Mouse (Mus musculus) spleen, adult 12 weeks (tissue): ENCODE results near the gene Lrch4.

Experiments used
- DNase-seq: peaks from one replicate; pipeline ENCODE4 v3.0.0; 2022; ENCODE audit warnings: low spot score

The Lrch4 gene

DNA sequence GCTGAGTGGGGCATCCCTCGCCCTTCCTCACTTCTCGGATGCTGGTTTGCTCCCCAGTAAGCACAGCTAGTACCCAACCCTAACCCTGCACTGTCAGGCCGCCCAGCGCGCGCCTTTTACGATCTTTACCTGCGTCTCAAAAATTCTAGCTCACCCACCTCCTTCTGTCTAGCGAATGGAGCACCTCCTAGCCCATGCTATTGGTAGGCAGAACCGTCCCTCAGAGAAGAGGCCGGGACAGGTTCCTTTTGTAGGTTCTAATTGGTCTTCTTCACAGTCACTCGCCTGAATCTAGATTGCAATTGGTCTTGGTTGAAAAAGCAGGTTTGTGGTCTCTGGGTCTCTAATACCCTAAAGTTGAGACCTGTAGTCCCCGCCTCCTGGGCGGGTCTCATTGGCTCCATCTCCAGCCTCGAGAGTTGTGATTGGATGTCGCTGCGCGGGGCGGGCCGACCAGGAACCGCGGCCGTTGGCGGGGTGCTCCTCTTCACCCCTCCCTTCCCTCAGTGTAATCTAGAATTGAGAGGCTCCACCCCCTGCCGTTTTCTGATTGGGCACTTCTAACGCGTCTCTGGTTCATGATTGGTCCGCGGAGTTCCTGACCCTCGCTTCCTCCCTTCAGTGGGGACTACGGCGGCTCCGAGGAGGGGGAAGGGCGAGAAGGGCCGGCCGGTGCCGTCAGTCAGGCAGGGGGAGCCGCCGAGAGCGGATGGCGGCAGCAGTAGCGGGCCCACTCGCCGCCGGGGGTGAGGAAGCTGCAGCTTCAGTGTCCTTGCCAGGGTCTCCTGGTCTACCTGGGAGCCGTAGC is at the start of gene Lrch4, which contains the start of the genes Fbxo24 and Gm20605:
Lrch4 (plus strand) TSS at position 624 of the 808 bp plus-strand sequence.
Fbxo24 (minus strand) TSS at position 505 of the 808 bp plus-strand sequence.
Gm20605 (plus strand) TSS at position 678 of the 808 bp plus-strand sequence.
- DNase-seq: peak; percentile 99

DNA sequence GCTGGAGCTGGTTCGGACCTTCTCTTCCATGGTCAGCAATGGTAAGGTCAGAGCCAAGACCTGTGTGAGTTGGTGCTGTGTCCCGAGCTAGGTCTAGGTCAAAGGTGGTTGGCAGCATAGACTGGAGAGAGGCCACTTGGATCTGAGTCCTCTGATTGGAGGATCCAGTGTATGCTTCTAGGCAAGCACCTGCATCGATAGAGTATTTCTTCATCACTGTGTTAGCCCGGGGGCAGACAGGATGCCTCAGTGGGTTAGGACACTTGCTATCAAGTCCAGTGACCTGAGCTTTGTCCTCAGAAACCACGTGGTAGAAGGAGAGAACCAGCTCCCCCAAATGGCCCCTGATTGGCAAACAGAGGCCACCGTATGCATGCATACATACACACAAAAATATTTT is 48.7 kb upstream of the Lrch4 start:
- no peak for DNase-seq

DNA sequence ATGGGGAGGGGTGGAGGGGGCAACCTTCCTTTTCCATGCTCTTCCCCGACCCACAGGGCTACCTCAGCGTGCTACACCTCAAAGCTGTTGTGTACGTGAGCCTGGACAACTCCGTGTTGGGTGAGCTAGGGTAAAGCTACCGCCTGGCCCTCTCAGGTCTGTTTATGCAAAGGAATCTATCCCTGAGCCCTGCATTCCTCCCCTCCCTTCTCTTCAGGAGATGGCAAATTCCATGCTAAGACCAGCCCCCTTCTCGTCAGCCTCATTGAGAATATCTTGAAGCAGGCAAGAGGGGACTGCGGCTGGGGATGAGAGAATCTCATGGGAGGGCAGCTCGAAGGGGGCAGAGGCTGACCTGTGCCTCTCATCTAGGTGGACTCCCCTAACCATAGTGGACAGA is 46.2 kb upstream of the Lrch4 start:
- DNase-seq: no peak

DNA sequence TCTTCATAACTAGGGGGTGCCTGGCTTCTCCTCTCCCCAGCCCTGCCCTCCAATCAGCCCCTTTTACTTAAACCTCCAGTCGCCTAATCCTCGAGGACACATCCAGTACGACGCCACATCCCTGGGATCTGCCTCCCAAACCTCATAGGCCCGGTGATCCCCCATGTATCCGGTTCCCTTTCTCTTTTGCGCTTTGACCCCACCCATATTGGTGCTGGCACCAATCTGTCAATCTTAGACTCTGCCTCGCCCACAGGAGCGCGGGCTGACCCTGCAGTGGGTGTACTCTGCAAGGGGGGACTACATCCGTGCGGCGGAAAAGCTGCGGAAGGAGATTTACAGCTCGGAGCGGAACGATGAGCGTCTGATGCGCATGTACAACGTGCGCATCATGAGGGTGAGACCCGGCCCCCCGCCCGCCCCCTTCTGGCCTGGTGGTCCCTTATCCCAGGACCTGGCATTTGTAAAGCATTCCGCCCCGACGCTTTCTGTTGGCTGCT is 45.2 kb upstream of the Lrch4 start:
- no peak for DNase-seq

DNA sequence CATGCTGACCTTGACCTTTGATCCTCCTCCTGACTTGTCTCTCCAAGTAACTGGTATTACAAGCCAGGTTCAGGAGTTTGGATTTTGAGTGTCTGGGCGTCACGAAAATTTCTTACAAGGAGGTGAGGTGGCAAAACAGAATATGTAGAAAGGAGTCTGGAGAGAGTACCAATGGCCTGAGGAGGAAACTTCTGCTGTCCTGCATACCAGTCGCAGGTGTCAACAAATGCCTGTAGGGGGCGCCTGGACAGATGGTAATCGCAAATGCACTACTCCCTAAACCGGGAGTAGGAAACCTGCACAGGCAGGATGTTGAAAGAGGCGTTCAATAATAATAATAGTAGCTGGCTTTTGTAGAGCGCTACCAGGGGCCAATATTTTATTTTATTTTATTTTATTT is 43.9 kb upstream of the Lrch4 start:
- peak; percentile 26 for DNase-seq

DNA sequence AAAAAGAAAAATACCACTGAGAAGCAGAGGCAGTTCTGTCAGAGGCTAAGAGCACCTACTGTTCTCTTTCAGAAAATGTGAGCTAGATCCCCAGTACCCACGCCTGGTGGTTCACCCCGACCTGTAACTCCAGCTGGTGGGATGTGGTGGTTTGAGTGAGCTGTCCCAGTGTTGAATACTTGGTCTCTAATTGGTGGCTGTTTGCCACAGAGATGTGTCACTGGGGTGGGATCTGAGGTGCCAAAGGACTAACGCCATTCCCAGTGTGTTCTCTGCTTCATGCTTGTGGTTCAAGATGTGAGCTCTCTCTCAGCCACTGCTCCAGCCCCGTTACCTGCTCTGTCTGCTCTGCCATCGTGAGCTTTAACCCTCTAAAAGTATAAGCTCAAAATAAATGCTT is 38.4 kb upstream of the Lrch4 start:
- no peak for DNase-seq

DNA sequence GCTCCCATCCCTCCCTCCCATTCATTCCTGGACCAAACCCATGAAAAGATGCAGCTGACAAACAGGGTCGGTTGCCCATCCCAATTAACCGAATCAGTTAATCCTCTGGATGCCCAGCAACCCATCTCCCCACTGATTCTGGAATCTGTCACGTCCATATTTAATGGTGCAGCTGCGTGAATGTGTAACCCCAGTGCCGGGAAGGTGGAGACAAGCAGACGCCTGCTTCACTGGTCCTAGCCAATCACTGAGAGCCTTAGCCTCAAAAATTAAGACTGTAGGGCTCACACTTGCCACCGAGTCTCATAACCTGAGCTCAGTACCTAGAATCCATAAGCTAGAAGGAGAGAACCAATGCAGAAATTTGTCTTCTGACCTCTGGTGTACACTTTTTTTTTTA is 33.0 kb upstream of the Lrch4 start:
- no peak for DNase-seq

DNA sequence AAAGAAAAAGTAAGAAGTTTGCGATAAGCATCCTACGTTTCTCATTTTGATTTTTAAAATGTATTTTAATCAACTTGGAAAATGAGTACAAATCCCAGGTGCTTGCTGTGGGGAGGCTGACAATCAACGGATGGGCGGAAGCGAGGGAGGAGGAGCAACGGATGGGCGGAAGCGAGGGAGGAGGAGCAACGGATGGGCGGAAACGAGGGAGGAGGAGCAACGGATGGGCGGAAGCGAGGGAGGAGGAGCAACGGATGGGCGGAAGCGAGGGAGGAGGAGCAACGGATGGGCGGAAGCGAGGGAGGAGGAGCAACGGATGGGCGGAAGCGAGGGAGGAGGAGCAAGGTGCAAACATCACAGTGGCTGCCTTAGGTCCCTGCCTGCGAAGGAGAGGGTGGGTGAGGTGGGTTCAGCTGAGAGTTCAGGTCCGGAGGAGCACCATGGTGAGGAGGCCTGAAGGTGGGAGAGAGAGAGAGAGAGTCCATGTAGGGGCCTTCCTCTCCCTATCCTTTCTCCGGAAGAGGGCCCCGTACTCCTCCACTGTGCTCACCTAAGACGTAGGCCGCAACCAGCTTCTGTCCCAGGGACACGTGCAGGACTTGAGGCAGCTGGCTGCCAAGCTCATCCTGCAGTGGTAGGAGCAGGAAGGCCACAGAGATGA is 32.2 kb upstream of the Lrch4 start:
- no peak for DNase-seq

DNA sequence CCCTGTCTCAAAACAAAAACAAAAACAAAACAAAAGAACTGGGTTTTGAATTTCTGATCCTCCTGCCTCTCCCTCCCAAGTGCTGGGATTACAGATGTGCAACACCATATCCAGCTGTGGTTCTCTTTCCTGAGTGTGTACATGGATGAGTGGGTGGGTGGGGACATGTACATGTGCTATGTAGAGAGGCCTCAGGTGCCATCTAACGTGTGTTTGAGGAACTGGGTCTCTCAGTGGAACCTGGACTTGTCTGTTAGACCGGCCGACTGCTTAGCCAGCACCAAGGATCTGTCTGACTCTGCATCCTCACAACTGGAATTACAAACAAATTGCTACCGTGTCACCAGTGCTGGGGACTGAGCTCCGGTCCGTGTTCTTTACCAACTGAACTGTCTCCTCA is 31.3 kb upstream of the Lrch4 start:
- DNase-seq: no peak

DNA sequence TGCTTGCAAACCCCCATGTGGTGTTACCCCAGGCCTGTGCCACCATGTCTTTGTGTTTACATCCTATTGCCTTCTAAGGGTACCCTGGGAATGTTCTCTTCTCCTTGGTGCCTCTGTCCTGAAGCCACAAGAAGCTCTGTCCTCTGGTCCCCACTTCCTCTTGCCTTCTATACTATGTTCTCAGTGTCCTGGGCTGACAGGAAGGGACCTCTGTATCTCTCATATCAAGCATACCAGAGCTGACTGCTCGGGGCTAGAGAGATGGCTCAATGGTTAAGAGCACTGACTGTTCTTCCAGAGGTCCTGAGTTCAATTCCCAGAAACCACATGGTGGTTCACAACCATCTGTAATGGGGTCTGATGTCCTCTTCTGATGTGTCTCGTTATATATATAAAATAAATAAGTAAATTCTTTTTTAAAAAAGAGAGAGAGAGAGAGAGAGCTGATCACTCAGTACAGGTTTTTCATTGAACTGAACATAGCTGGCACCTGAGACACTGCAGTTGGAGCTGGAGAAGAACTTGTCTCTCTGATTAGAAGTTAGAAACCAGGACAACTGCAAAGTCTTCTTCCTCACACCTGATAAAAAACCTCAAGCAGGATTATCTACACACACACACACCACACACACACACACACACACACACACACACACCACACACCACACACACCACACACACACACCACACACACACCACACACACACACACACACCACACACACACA is 30.7 kb upstream of the Lrch4 start:
- no peak for DNase-seq

DNA sequence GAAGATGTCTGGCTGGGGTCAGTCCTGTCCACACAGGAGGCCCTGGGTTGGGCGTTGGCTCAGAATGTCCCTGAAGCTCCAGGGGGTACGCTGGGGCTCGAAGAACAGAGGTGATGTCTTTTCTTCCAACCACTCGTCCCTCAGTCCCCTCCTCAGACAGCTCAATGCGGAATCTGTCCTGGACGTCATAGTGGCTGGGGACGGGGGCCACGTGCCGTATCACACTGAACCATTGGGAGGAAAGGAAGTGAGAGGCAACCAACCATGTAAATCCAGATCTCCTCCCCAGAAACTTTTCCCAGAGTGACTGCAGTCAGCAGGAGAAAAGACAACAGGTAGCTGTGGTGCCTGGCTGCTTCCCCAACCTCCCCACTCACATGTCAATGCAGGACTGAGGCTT is 29.3 kb upstream of the Lrch4 start:
- DNase-seq: no peak

DNA sequence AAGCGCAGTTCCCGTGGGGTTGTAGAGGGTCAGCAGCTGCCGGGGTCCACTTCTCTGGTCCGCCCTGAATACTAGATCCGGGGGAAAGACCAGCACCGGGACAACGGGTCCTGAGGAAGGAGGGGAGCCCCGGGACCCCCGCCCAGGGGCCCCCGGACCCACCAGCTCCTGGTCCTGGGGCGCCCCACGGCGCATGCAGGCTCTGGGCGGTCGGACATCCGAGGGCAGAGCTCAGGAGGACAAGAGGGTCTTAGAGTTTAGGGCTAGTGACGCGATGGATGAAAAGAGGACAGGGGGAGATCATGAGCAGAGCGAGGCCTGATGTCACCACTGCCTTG is 28.7 kb upstream of the Lrch4 start:
- no peak for DNase-seq

DNA sequence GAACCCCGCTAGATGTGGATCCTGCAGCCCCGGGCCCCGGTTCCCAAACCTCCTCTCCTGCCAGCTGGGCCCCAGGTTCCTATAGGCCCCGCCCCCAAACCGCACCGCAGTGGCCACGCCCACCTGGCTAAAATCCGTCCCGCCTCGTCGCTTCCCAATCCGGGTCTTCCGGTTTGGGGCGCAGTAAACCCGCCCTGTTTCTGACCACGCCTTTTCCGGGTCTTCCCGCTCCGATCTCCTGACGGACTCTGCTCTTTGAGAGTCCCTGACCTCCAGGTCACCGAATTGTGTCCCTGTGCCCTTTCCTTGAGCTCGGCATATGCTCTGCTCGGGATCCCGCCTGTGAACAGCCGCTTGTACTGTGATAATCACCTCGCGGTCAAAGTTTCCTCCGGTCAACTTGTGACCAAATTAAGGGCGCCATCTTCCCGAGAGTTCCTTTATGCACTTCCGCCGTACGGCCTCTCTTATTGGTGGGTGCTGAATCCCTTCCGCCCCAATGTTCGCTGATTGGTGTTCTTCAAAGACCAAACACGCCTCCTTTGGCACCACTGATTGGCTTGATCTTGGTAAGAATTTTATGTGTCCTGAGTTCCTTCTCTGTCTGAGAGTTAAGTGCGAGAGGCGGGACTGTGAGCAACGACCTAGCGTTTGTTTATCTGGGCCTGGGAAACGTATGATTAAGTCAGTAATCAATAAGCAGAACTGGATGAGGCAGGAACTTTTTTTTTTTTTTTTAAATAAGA is 28.1 kb upstream of the Lrch4 start, which contains the start of gene Mospd3:
Mospd3 (minus strand) TSS at position 440 of the 746 bp plus-strand sequence.
- peak; percentile 97 for DNase-seq

DNA sequence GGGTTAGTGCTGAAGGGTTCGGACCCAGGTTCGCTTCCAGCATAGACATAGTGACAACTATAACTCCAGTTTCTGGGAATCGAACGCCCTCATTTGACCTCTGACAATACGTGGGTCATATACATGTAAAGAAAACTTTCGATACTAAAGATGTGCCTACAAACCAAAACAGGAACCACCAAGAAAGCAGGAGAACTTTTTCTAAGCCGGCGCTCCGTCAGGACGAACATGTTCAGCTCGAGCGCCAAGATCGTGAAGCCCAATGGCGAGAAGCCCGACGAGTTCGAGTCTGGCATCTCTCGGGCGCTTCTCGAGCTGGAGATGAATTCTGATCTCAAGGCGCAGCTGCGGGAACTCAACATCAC is 27.6 kb upstream of the Lrch4 start:
- DNase-seq: no peak

DNA sequence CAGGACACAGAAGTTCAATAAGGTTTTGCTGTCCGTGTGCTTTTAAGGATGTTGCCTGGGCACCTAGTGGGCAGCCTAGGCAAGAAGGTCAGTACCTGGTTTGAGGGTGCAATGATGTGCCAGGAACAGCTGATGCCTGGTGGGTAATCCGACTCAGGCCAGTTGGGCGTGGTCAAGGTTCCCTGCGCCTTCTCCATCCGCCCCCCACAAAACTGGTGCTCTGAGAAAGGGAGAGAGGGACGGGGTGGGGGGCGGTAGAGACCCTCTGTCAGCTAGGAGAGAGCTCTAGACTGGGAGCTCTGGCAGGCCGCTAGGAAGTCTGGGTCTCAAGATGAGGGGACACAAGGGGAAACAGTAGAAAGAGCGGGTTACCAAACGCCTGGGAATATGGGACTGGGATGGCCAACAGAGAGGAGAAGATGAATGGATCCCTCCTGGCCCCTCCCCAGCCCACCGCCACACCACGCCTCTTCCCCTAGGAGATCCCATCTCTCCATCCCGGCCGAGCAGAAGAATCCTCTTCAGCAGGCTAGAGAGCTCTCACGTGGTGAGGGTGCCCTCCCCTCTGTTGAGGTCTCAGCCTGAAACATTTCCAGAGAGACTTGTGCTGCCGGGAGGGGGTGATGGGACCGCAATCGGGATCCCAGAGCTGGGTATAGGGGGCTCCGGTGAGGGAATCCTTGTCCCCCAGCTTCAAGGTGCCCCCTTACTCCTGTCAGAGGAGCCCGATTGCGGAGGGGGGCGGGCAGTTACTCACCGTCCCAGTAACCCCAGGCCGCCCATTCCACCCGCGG is 20.9 kb upstream of the Lrch4 start:
- no peak for DNase-seq

DNA sequence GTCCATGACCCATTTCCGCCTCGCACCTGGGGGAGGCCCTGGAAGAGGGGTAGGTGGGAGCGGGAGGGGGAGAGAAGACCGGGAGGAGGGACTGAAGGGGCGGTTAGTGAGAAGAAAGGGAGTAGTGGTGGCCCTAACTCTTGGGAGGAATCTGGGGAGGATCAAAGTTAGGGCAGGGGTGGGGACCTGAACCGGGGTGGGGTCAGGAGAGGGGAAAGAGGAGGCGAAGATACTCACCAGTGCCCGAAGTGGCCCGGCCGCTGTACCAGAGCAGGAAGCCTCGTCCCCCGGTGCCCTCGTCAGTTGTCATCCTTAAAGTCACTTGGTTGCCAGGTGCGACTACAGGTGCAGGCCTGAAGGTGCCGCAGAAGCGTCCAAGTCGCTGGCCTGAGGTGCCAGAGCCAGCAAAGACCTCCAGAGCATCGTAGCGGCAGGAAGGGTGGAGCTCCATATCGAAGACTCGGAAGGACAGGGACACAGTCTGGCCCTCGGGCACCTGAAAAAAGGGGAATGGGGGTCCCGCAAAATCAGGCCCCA is 20.2 kb upstream of the Lrch4 start:
- no peak for DNase-seq

DNA sequence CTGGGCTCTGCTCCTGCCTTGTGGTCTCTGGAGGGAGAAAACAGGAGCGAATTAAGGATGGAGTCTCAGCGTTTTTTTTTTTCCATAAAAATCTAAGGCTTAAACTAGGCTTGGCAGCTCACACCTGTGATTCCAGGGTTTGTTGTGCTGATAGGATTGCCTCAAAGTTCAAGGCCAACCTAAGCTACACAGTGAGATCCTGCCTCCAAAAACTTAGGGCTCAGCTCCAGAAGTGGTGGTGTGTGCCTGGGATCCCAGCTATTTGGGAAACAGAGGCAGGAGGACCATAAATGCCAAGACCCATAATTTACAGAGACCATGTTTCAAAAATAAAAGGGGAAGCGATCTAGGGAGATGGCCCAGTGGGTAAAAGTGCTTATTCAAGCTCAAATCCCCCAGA is 19.6 kb upstream of the Lrch4 start:
- no peak for DNase-seq

DNA sequence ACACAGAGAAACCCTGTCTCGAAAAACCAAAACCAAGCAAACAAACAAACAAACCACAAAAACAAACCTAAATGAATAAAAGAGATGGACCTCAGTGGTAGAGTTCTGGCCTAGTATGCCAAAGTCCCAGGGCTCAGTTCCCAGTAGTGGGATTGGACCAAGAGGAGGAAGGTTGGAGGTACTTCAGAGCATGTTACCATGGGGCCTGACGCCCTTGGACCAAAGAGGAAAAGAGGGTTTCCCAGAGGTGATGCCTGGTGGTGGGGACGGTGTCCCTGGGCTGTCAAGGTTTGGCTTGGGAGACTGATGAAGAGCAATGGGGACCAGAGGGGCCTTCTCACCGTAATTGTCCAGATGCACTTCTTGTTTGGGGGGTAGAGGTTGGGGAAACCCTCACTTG is 18.9 kb upstream of the Lrch4 start:
- no peak for DNase-seq

DNA sequence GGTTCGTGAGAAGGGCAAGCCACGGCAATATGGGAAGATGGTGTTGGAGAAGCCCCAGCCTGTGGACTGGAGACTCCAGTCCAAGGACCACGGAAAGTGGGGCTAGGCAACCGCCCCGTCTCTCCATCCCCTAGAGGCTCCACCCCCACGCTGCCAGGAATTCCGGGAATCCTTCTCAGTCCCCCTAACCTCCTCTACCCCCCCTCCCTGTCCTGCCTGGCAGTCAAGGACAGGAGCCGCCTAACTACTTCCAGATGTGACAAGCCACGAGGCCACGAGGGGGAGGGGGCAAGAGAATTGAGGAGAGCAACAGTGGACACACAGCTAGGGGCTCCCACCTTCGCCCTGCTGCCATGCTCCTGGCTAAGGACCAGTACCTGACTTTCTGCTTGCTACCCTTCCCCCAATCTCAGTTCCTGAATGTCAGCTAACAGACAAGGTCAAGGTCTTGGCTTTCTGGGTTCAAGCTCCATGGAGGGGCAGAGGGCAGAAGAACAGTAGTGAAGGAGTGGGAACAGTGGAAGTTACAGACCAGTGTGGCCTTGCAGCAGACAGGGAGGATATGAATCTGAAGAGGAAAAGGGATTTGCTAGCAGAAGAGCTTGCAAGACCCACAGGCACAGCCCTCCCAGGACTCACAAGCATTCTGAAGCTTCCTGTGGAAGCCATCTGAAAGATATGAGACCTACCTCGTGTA is 18.2 kb upstream of the Lrch4 start:
- DNase-seq: no peak

DNA sequence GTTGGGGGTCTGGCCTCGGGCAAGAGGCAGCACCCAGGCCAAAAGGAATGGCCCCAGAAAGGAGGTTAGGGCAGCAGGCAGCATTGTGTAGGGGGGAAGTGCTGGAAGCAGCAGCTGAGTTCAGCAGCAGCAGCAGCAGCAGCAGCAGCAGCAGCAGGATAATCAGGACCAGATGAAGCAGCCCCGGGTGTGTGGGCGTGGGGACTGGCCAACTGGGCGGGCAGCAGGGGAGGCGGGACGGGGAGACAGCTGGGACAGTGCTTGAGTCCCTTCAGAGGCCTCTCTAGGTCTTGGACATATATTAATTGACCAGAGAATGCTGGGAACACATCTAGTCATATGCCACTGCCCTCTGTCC is 17.7 kb upstream of the Lrch4 start:
- no peak for DNase-seq
